Mouse (Mus musculus): ENCODE results near the gene Vmn1r89. TPM values are rescaled to one million over a fixed set of nuclear protein-coding genes. Genes with fewer than 3 reads are reported as not detected.

Vmn1r89 gene
- not detected for polyA plus RNA-seq (2014; fragmentation: Illumina TruSeq; extraction: RNeasy Lipid Tissue Mini Kit (QIAGEN cat#74804); ENCODE audit: low read depth, low replicate concordance)

GRCm38 (mm10) chr7:13212720-13213119 is at the start of gene Vmn1r89:
TSS of gene Vmn1r89 (plus strand) at chr7:13213020.

Other genes with a start within 250 kb of the Vmn1r89 start
- gene Zfp324, start 247.2 kb upstream of the Vmn1r89 start, polyA plus RNA-seq (2014; fragmentation: Illumina TruSeq; extraction: RNeasy Lipid Tissue Mini Kit (QIAGEN cat#74804); ENCODE audit: low read depth, low replicate concordance), result 6.8 TPM
- 9.2 TPM for gene Zfp446, start 235.2 kb upstream of the Vmn1r89 start, polyA plus RNA-seq (2014; fragmentation: Illumina TruSeq; extraction: RNeasy Lipid Tissue Mini Kit (QIAGEN cat#74804); ENCODE audit: low read depth, low replicate concordance)
- gene Slc27a5, start 214.8 kb upstream of the Vmn1r89 start, polyA plus RNA-seq (2014; fragmentation: Illumina TruSeq; extraction: RNeasy Lipid Tissue Mini Kit (QIAGEN cat#74804); ENCODE audit: low read depth, low replicate concordance), result not detected
- 177 TPM for gene Trim28, start 213.9 kb upstream of the Vmn1r89 start, polyA plus RNA-seq (2014; fragmentation: Illumina TruSeq; extraction: RNeasy Lipid Tissue Mini Kit (QIAGEN cat#74804); ENCODE audit: low read depth, low replicate concordance)
- 11.0 TPM for gene Zbtb45, start 203.0 kb upstream of the Vmn1r89 start, polyA plus RNA-seq (2014; fragmentation: Illumina TruSeq; extraction: RNeasy Lipid Tissue Mini Kit (QIAGEN cat#74804); ENCODE audit: low read depth, low replicate concordance)
- 207 TPM for gene Chmp2a, start 178.2 kb upstream of the Vmn1r89 start, polyA plus RNA-seq (2014; fragmentation: Illumina TruSeq; extraction: RNeasy Lipid Tissue Mini Kit (QIAGEN cat#74804); ENCODE audit: low read depth, low replicate concordance)
- 155 TPM for gene Ube2m, start 174.7 kb upstream of the Vmn1r89 start, polyA plus RNA-seq (2014; fragmentation: Illumina TruSeq; extraction: RNeasy Lipid Tissue Mini Kit (QIAGEN cat#74804); ENCODE audit: low read depth, low replicate concordance)
- 3.6 TPM for gene Mzf1, start 158.3 kb upstream of the Vmn1r89 start, polyA plus RNA-seq (2014; fragmentation: Illumina TruSeq; extraction: RNeasy Lipid Tissue Mini Kit (QIAGEN cat#74804); ENCODE audit: low read depth, low replicate concordance)
- gene Vmn1r85, start 117.8 kb upstream of the Vmn1r89 start, polyA plus RNA-seq (2014; fragmentation: Illumina TruSeq; extraction: RNeasy Lipid Tissue Mini Kit (QIAGEN cat#74804); ENCODE audit: low read depth, low replicate concordance), result not detected
- not detected for gene Vmn1r86, start 93.1 kb upstream of the Vmn1r89 start, polyA plus RNA-seq (2014; fragmentation: Illumina TruSeq; extraction: RNeasy Lipid Tissue Mini Kit (QIAGEN cat#74804); ENCODE audit: low read depth, low replicate concordance)
- gene Vmn1r87, start 72.9 kb upstream of the Vmn1r89 start, polyA plus RNA-seq (2014; fragmentation: Illumina TruSeq; extraction: RNeasy Lipid Tissue Mini Kit (QIAGEN cat#74804); ENCODE audit: low read depth, low replicate concordance), result not detected
- not detected for gene Vmn1r88, start 53.5 kb upstream of the Vmn1r89 start, polyA plus RNA-seq (2014; fragmentation: Illumina TruSeq; extraction: RNeasy Lipid Tissue Mini Kit (QIAGEN cat#74804); ENCODE audit: low read depth, low replicate concordance)
- 9.8 TPM for gene Lig1, start 64.3 kb downstream of the Vmn1r89 start, polyA plus RNA-seq (2014; fragmentation: Illumina TruSeq; extraction: RNeasy Lipid Tissue Mini Kit (QIAGEN cat#74804); ENCODE audit: low read depth, low replicate concordance)
- 7.6 TPM for gene Zswim9, start 65.7 kb downstream of the Vmn1r89 start, polyA plus RNA-seq (2014; fragmentation: Illumina TruSeq; extraction: RNeasy Lipid Tissue Mini Kit (QIAGEN cat#74804); ENCODE audit: low read depth, low replicate concordance)
- 1.9 TPM for gene Pla2g4c, start 111.6 kb downstream of the Vmn1r89 start, polyA plus RNA-seq (2014; fragmentation: Illumina TruSeq; extraction: RNeasy Lipid Tissue Mini Kit (QIAGEN cat#74804); ENCODE audit: low read depth, low replicate concordance)
- not detected for gene Cabp5, start 185.1 kb downstream of the Vmn1r89 start, polyA plus RNA-seq (2014; fragmentation: Illumina TruSeq; extraction: RNeasy Lipid Tissue Mini Kit (QIAGEN cat#74804); ENCODE audit: low read depth, low replicate concordance)
- gene Bsph1, start 237.8 kb downstream of the Vmn1r89 start, polyA plus RNA-seq (2014; fragmentation: Illumina TruSeq; extraction: RNeasy Lipid Tissue Mini Kit (QIAGEN cat#74804); ENCODE audit: low read depth, low replicate concordance), result 135 TPM

Data from adipose tissue, adult 10 weeks (tissue).